Mouse (Mus musculus): ENCODE measurements around the gene Fgfr2. TPM values are rescaled to one million over a fixed set of nuclear protein-coding genes. Genes with fewer than 3 reads are reported as not detected.

The Fgfr2 gene
- polyA plus RNA-seq, 1 experiment from 2014 or later = 104 TPM

- no peak overlapping the region for H3K9ac ChIP-seq
- ATAC-seq (ENCODE audit: insufficient read depth, low FRiP score, low read depth) = no peak
- H3K4me3 ChIP-seq (replicated peaks) = no peak overlapping the region
- H3K36me3 ChIP-seq = peaks cover 44% of the 10 kb centered on the region
- no peaks in the 10 kb centered on the region for H3K27me3 ChIP-seq (replicated peaks)
- H3K4me1 ChIP-seq = peaks cover 6% of the 10 kb centered on the region; the same call in 1 of the 2 replicates
- H3K9me3 ChIP-seq = no peaks in the 10 kb centered on the region
- no peak overlapping the region for H3K27ac ChIP-seq
- WGBS = 93% methylated on average over 12 of the region's 12 CpGs
- H3K4me2 ChIP-seq = no peak overlapping the region
Measured at GRCm38 (mm10) chr7:132998639-132999038, 124.5 kb downstream of the Fgfr2 start.

GRCm38 (mm10) chr7:132996391-132996790, 126.8 kb downstream of the Fgfr2 start:
- Histone ChIP-seq H3K27ac (no peak overlapping the region), H3K27me3 (replicated peaks) (no peaks in the 10 kb centered on the region), H3K4me2 (no peak overlapping the region), H3K36me3 (peaks cover 41% of the 10 kb centered on the region), H3K9me3 (no peaks in the 10 kb centered on the region), H3K4me3 (replicated peaks) (no peak overlapping the region), H3K9ac (no peak overlapping the region), H3K4me1 (no peaks in the 10 kb centered on the region)
- ATAC-seq (ENCODE audit: insufficient read depth, low FRiP score, low read depth) = no peak
- 86% methylated on average over 5 of the region's 5 CpGs for WGBS

- Histone ChIP-seq H3K9ac (no peak overlapping the region), H3K4me3 (replicated peaks) (no peak overlapping the region), H3K27me3 (replicated peaks) (no peaks in the 10 kb centered on the region), H3K9me3 (no peaks in the 10 kb centered on the region), H3K4me2 (no peak overlapping the region), H3K36me3 (peaks cover 52% of the 10 kb centered on the region), H3K27ac (no peak overlapping the region), H3K4me1 (no peaks in the 10 kb centered on the region)
- WGBS = 80% methylated on average over 6 of the region's 6 CpGs
- no peak for ATAC-seq (ENCODE audit: insufficient read depth, low FRiP score, low read depth)
Measured at GRCm38 (mm10) chr7:132994628-132995191, 128.4 kb downstream of the Fgfr2 start.

GRCm38 (mm10) chr7:132994120-132994519, 129.0 kb downstream of the Fgfr2 start:
- Histone ChIP-seq H3K9ac (no peak overlapping the region), H3K4me2 (no peak overlapping the region), H3K9me3 (no peaks in the 10 kb centered on the region), H3K27me3 (replicated peaks) (no peaks in the 10 kb centered on the region), H3K27ac (no peak overlapping the region), H3K4me1 (no peaks in the 10 kb centered on the region), H3K4me3 (replicated peaks) (no peak overlapping the region), H3K36me3 (peaks cover 53% of the 10 kb centered on the region)
- whole genome bisulfite sequencing = 85% methylated on average over 8 of the region's 8 CpGs
- no peak for ATAC-seq (ENCODE audit: insufficient read depth, low FRiP score, low read depth)

DNA sequence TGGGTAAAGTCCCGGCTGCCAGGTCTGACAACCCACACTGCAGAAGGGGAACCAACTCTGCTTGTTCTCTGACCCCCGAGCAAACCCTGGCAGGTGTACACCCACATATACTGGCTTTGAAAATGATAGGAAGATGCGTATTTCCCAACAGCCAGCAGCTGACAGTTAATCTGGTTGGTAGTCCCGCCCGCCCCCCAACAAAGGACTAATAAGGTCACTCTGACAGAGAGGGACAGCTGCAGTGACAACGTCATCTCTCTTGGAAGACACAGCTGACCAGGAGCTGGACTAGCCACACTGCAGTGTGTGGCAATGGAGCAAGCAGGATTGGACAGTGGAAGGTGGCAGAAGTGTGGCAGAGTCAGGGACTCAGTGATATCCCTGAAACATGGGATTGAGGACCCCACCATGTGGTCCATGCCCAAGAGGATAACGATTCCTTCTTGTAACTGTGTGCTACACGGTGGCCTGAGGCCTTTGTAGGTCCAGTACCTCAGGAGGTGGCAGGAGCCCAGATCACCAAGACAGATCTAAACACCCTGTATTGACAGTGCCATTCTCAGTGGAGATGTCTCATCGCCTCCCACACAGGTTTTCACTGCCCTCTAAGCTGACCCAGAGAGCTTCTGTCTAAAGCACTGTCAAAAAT, 130.1 kb downstream of the Fgfr2 start:
- Histone ChIP-seq H3K27me3 (replicated peaks) (no peaks in the 10 kb centered on the region), H3K9ac (no peak overlapping the region), H3K36me3 (peaks cover 52% of the 10 kb centered on the region), H3K4me2 (no peak overlapping the region), H3K27ac (no peak overlapping the region), H3K9me3 (no peaks in the 10 kb centered on the region), H3K4me1 (no peaks in the 10 kb centered on the region), H3K4me3 (replicated peaks) (no peak overlapping the region)
- ATAC-seq (ENCODE audit: insufficient read depth, low FRiP score, low read depth) = no peak
- WGBS = 91% methylated on average over 9 of the region's 9 CpGs

- Histone ChIP-seq H3K36me3 (peaks cover 40% of the 10 kb centered on the region), H3K27ac (no peak overlapping the region), H3K4me3 (replicated peaks) (no peak overlapping the region), H3K4me2 (no peak overlapping the region), H3K9ac (no peak overlapping the region), H3K9me3 (no peaks in the 10 kb centered on the region), H3K27me3 (replicated peaks) (no peaks in the 10 kb centered on the region), H3K4me1 (no peaks in the 10 kb centered on the region)
- no peak for ATAC-seq (ENCODE audit: insufficient read depth, low FRiP score, low read depth)
- 87% methylated on average over 14 of the region's 14 CpGs for WGBS
Measured at GRCm38 (mm10) chr7:132991240-132991900, 131.8 kb downstream of the Fgfr2 start.

- Histone ChIP-seq H3K9me3 (no peaks in the 10 kb centered on the region), H3K4me1 (no peaks in the 10 kb centered on the region), H3K9ac (no peak overlapping the region), H3K27me3 (replicated peaks) (no peaks in the 10 kb centered on the region), H3K4me3 (replicated peaks) (no peak overlapping the region), H3K4me2 (no peak overlapping the region), H3K27ac (no peak overlapping the region), H3K36me3 (peaks cover 25% of the 10 kb centered on the region)
- WGBS = 80% methylated on average over 5 of the region's 5 CpGs
- no peak for ATAC-seq (ENCODE audit: insufficient read depth, low FRiP score, low read depth)
Measured at GRCm38 (mm10) chr7:132989839-132990238, 133.3 kb downstream of the Fgfr2 start.

DNA sequence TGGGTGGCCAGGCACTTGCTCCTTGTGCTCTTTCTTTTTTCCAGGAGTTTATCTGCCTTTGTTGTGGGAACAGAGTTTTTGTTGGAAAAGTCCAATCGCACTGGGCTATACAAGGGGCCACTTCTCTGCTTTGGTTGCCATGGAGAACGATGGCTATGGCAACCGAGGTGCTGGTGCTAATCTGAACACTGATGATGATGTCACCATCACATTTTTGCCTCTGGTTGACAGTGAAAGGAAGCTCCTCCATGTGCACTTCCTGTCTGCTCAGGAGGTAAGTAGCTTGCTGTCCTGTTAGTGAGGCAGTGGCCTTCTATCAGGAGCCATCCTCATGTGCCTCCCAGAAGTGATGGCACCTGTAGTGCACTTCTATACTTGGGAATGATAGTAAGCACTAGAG, 140.5 kb downstream of the Fgfr2 start:
- H3K9ac ChIP-seq = no peak overlapping the region
- ATAC-seq (ENCODE audit: insufficient read depth, low FRiP score, low read depth) = no peak
- no peak overlapping the region for H3K4me2 ChIP-seq
- H3K27ac ChIP-seq = no peak overlapping the region
- no peak overlapping the region for H3K4me3 ChIP-seq (replicated peaks)
- H3K36me3 ChIP-seq = peaks cover 19% of the 10 kb centered on the region
- H3K4me1 ChIP-seq = no peaks in the 10 kb centered on the region
- H3K9me3 ChIP-seq = no peaks in the 10 kb centered on the region
- no peaks in the 10 kb centered on the region for H3K27me3 ChIP-seq (replicated peaks)
- 66% methylated on average over 3 of the region's 3 CpGs for WGBS

DNA sequence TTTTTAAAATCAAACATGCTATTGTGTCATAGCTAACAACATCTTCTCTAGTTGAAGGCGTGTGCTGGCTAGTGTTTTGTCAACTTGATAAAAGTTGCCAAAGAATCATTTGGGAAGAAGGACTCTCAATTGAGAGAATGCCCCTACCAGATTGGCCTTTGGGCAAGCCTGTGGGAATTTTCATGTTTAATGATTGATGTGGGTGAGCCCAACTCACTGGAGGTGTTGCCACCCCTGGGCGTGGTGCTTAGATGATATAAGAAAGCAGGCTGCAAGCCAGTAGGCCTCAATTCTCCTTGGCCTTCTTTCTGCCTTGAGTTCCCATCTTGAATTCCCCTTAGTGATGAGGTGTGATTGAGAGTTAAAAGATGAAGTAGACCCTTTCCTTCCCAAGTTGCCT, 145.2 kb downstream of the Fgfr2 start:
- Histone ChIP-seq H3K27ac (no peak overlapping the region), H3K4me1 (no peaks in the 10 kb centered on the region), H3K4me2 (no peak overlapping the region), H3K36me3 (peaks cover 11% of the 10 kb centered on the region; the same call in 1 of the 2 replicates), H3K27me3 (replicated peaks) (no peaks in the 10 kb centered on the region), H3K4me3 (replicated peaks) (no peak overlapping the region), H3K9ac (no peak overlapping the region), H3K9me3 (no peaks in the 10 kb centered on the region)
- WGBS = 92% methylated on average over 2 of the region's 2 CpGs
- no peak for ATAC-seq (ENCODE audit: insufficient read depth, low FRiP score, low read depth)

DNA sequence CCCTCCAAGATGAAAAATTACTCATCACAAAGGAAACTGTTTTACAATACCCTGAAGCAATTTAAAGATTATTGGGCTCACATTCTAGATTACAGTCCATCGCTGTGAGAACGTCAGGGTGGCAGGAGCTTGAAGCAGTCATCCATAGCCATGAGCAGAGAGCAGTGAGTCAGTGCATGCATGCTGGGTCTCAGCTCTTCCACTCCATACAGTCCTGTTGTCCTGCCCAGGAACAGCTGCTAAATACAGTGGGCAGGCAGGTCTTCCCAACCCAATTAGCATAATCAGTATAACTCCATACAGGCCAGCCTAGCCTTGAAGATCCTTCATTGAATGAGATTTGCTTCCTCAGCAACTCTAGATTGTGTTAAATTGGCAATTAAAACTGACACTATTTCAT, 147.1 kb downstream of the Fgfr2 start:
- H3K4me2 ChIP-seq = no peak overlapping the region
- ATAC-seq (ENCODE audit: insufficient read depth, low FRiP score, low read depth) = no peak
- no peak overlapping the region for H3K4me3 ChIP-seq (replicated peaks)
- WGBS = 87% methylated on average over 2 of the region's 2 CpGs
- H3K4me1 ChIP-seq = no peaks in the 10 kb centered on the region
- no peaks in the 10 kb centered on the region for H3K27me3 ChIP-seq (replicated peaks)
- H3K36me3 ChIP-seq = peaks cover 7% of the 10 kb centered on the region; the same call in 1 of the 2 replicates
- no peak overlapping the region for H3K9ac ChIP-seq
- no peak overlapping the region for H3K27ac ChIP-seq
- H3K9me3 ChIP-seq = no peaks in the 10 kb centered on the region

DNA sequence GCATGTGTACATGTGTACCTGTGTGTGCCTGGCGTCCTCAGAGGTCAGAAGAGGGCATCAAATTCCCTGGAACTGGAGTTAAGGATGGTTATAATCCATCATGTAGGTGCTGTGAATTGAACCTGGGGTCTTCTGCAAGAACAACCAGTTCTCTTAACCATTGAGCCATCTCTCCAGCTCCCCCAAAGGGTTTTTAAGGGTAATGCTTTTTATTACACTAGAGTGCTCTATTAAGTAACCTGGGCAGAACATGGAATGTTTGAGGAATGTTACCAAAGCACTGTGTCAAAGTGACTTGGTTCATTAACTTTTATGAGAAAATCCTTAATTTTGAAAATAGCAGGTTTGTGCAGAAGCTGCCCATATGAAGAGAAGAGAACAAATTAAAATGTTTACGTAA, 151.1 kb downstream of the Fgfr2 start:
- Histone ChIP-seq H3K4me3 (replicated peaks) (no peak overlapping the region), H3K4me2 (no peak overlapping the region), H3K27ac (no peak overlapping the region), H3K9me3 (no peaks in the 10 kb centered on the region), H3K36me3 (no peaks in the 10 kb centered on the region), H3K9ac (no peak overlapping the region), H3K27me3 (replicated peaks) (no peaks in the 10 kb centered on the region), H3K4me1 (no peaks in the 10 kb centered on the region)
- no peak for ATAC-seq (ENCODE audit: insufficient read depth, low FRiP score, low read depth)
- 87% methylated on average over 2 of the region's 2 CpGs for WGBS

- H3K4me3 ChIP-seq (replicated peaks) = no peak overlapping the region
- H3K27ac ChIP-seq = no peak overlapping the region
- no peak overlapping the region for H3K4me2 ChIP-seq
- H3K27me3 ChIP-seq (replicated peaks) = no peaks in the 10 kb centered on the region
- H3K4me1 ChIP-seq = no peaks in the 10 kb centered on the region
- no peaks in the 10 kb centered on the region for H3K9me3 ChIP-seq
- no peak overlapping the region for H3K9ac ChIP-seq
- 79% methylated on average over 2 of the region's 2 CpGs for WGBS
- ATAC-seq (ENCODE audit: insufficient read depth, low FRiP score, low read depth) = no peak
- no peaks in the 10 kb centered on the region for H3K36me3 ChIP-seq
Measured at GRCm38 (mm10) chr7:132965707-132966106, 157.4 kb downstream of the Fgfr2 start.
